Mouse (Mus musculus) neutrophil, adult 83 days (primary cell): ENCODE measurements around the gene 4933430I17Rik. TPM values are rescaled to one million over a fixed set of nuclear protein-coding genes. Genes with fewer than 3 reads are reported as not detected.

Source experiments
- total RNA-seq, 2 experiments: library from RNA; stranded (reverse); gene quantifications; one replicate each; pipeline ENCODE4 v1.2.4; 2023

The 4933430I17Rik gene
- total RNA-seq: not detected

DNA sequence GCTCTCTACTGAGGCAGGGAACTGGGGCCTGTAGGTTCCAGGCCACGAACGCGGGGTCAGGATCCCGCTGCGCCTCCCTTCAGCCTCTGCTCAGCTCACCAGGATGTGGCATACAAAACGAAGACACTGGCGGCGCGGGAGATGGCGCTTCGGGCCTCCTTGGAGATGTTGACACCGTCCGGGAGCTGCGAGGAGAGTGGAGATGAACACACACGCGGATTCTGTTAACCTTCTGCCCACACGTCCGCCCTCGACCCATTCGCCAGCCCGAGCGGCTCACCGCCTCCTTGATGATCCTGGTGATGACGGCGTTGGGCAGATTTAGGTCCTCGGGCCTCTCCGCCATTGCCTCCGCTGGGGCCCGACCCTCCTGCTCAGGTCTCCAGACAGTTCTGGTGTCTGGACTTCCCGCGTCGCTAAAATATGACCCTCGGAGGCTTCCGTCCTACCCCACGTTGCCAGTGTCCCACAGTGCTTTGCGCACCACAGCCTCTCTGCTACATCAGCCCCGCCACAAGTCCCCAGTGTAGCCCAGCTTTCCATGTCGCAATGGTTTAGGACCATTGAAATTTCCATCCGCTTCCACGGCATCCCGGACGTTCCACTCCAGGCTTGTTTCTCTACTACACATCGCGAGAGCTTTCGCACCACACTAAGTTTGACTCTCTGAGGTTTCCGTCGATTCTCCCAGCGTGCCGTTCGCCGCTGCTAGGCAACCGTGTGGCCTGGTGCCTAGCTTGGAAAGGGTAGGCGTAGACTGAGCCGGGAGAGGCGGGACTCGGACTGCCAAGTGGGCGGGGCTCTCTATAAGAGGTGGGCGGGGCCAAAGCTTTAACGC, at the start of gene 4933430I17Rik, which contains the start of gene Pole3:
TSS of gene 4933430I17Rik (plus strand) at position 719 of the 838 bp plus-strand sequence.
TSS of gene Pole3 (minus strand) at position 418 of the 838 bp plus-strand sequence.

DNA sequence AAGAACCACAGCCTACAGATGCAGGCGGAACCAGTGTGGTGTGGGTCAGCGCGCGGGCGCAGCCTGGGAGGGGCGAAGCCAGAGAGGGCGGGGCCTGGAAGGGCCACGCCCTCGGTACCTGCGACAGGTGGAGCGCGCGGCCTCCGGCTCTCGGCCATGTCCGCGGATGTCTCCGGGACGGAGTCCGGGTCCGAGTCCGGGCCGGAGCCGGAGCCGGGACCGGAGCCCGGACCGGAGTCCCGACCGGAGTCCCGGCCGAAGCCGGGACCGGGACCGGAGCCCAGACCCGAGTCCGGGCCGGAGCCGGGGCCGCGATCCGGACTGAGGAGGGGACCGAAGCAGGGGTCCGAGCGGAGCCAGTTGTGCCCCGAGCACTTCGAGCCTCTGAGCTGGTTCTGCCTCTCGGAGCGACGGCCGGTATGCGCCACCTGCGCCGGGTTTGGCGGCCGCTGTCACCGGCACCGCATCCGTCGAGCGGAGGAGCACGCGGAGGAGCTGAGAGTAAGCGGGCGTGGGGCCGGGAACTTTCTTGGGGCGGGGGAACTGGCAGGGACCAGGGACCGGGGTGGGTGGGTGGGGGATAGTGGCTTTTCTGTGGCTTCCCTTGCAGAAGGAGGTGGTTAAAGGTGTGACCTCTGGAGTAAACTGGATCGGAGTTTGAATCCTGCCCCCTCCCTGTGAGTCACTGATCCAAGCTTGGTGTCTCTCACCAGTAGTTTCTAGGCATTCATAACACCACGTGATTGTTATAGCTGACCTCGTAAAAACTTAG, 45.0 kb upstream of the 4933430I17Rik start, which contains the start of gene Bspry:
TSS of gene Bspry (plus strand) at position 117 of the 772 bp plus-strand sequence.

DNA sequence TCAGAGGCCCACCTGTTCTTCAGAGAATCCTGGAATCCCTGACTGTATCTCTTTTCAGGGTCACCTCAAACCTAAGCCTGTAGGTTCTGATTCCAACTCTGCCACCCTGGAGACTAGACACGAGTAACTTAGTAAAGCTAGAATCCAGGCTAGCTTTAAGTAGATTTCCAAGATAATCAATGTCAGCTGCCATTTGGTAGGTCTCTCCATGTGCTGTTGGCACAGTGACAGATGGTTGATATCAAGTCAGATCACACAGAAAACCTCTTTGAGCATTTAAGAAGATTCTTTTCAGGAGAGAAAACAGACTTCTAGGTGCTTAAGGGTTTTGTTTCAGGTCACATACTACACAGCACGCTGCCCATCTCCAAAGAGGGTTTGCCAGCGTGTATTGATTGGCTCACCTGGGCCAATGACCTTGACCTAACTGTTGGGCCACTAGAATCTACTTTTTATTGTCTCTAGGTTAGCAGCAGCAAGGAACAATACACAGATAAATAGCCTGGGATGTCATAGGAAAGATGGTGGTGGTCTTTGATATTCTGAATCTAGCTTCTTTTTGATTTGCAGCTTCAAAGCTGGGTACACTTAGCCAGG, 21.7 kb upstream of the 4933430I17Rik start, which contains the start of gene Hdhd3:
TSS of gene Hdhd3 (minus strand) at position 94 of the 597 bp plus-strand sequence.

DNA sequence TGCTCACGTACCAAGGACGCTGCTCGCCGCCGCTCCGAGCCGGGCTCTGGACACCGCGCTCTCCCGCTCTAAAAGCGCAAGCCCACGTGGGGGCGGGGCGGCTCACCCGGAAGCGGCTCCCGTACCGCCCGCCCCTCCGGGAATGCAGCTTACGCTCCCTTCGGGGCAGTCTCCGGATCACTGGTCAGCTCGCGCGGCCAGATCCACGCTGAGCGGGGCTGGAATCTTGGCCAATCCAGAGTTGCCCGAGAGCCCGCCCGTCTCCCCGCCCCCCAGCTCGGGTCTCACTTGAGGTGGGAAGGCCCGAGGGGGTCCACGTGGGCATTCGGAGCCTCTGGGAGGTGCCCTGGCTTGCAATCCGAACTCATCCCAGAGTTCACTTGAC, 5.3 kb upstream of the 4933430I17Rik start, which contains the start of gene Alad:
TSS of gene Alad (minus strand) at position 70 of the 385 bp plus-strand sequence.

DNA sequence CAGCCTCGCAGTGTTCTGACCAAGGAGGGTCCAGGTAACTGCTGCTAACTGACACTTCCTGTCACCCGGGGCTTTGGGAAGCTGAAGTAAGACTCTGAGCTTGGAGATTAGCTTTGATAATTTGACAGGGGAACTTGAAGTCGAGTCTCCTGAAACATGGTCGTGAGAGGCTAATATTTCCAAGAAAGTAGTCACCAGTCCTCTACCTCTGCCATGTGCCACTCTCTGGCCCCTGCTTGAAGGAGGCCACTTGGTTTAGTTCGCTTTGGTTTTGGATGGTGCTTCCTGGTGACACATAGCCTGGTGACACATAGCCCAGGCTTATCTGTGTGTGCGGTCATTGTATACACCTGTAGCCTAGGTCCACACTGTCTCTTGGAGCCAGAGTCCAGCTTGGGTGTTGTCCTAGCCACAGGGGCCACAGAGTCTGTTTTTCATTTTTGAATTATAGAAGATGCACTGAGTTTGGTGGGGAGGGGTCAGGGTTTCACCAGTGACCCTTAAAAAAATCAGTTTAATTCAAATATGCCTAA, 34.7 kb downstream of the 4933430I17Rik start, which contains the start of gene Rgs3:
TSS of gene Rgs3 (plus strand) at position 51 of the 533 bp plus-strand sequence.

Other genes starting within 250 kb of the 4933430I17Rik start
- 10 to 100 TPM; 79.1 to 90.5 TPM for gene Fkbp15, start 164.8 kb upstream of the 4933430I17Rik start, total RNA-seq
- gene Slc31a1, start 164.6 kb upstream of the 4933430I17Rik start, total RNA-seq: 10 to 100 TPM; 11.5 to 13.3 TPM
- gene Cdc26, start 116.7 kb upstream of the 4933430I17Rik start, total RNA-seq: 10 to 100 TPM; 38.3 to 41.6 TPM
- 1 to 10 TPM; 8.6 to 9.6 TPM for gene Prpf4, start 116.6 kb upstream of the 4933430I17Rik start, total RNA-seq
- not detected for gene Rnf183, start 90.1 kb upstream of the 4933430I17Rik start, total RNA-seq
- gene Wdr31, start 54.5 kb upstream of the 4933430I17Rik start, total RNA-seq: 1 to 10 TPM in 1 of 2 experiments, not detected in 1; 1.3 TPM
- gene Bspry, start 45.3 kb upstream of the 4933430I17Rik start, total RNA-seq: not detected
- 1 to 10 TPM in 1 of 2 experiments, under 1 TPM in 1; 0.37 to 1.1 TPM for gene Hdhd3, start 21.9 kb upstream of the 4933430I17Rik start, total RNA-seq
- gene Alad, start 5.5 kb upstream of the 4933430I17Rik start, total RNA-seq: 10 to 100 TPM; 35.6 to 53.8 TPM
- 10 to 100 TPM; 16.0 to 23.5 TPM for gene Pole3, start 301 bp upstream of the 4933430I17Rik start, total RNA-seq
- gene Rgs3, start 34.5 kb downstream of the 4933430I17Rik start, total RNA-seq: 10 to 100 TPM; 71.8 to 78.5 TPM